Mouse (Mus musculus): ENCODE measurements around the gene Uqcr10. TPM values are rescaled to one million over a fixed set of nuclear protein-coding genes. Genes with fewer than 3 reads are reported as not detected.
A peak's percentile ranks its signal among the peaks of the same experiment; 100 is the strongest.

Gene Uqcr10
- total RNA-seq, 2 experiments from 2014 or later: 480 to 497 TPM

- peak; percentile 72 to 82 for DNase-seq (ENCODE audit: low spot score in 2 of 2)
These were observed 25.3 kb downstream of the Uqcr10 start for GRCm38 (mm10) chr11:4678700-4679440.

DNA sequence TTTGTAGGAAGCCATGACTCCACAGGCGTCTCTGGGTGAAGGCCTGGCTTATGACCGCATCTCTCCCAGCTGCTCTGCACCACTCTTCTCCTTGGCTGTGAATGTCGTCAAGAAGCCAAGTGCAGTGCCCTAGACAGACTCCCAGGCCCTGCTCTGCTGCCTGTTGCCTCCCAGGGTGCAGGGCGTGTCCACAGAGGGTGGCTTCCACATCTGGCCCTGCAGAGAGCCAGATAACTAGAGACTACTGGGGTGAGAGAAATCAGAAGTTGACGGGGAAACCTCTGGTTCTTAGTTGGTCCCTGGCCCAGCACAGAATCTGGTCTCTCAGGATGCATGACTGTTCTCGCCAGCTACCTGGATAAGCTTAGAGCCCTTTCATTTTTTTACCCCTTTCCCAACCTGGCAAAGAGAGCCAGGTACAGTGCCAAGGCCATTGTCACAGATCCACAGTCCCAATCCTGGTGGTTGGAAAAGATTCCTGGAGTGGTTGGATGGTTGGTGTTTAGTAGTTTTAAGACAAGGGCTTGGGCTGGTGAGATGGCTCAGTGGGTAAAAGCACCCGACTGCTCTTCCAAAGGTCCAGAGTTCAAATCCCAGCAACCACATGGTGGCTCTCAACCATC is 26.8 kb downstream of the Uqcr10 start:
- DNase-seq (ENCODE audit: low spot score in 2 of 2): no peak

GRCm38 (mm10) chr11:4675693-4676092 is 28.4 kb downstream of the Uqcr10 start:
- DNase-seq (ENCODE audit: low spot score in 2 of 2): no peak

- no peak for DNase-seq (ENCODE audit: low spot score in 2 of 2)
These were observed 29.0 kb downstream of the Uqcr10 start for GRCm38 (mm10) chr11:4675126-4675562.

DNA sequence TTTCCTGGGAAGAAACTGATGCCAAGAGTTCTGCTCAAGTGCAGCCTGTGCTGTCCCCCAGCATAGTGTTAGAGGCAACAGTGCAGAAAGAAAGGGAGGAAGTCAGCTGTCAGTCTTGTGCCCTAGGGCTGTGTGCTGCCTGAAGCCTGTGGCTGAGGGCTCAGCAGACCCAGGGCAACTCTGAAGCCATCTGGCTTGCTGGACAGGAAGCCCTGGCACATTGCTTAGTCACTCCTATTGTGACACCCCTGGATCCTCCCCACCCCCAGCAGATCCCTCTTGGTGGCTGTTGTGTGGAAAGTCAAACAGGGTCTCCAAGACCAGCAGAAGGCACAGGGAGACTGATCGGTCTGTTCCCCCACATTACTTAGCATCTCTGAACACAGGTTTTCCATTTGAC is 29.5 kb downstream of the Uqcr10 start:
- DNase-seq (ENCODE audit: low spot score in 2 of 2): no peak

DNA sequence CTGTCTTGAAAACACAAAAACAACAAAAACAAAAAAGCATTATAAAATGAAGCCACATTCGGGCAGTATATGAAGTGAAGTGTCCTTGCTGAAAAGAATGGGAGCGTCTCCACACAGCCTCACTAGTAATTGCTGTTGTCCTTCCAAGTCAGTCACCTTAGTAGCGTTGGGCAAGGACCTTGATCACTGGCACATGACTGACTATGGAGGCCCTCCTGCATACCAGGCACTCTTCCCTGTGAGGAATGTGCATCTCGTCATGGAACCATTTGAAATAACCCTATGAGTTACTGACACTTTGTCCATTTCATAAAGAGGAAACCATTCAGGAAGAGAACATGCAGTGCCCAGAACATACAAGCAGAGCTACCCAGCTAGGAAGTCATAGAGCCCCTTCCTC is 32.4 kb downstream of the Uqcr10 start:
- DNase-seq (ENCODE audit: low spot score in 2 of 2): no peak

- no peak for DNase-seq (ENCODE audit: low spot score in 2 of 2)
These were observed 41.7 kb downstream of the Uqcr10 start for GRCm38 (mm10) chr11:4662496-4662878.

DNA sequence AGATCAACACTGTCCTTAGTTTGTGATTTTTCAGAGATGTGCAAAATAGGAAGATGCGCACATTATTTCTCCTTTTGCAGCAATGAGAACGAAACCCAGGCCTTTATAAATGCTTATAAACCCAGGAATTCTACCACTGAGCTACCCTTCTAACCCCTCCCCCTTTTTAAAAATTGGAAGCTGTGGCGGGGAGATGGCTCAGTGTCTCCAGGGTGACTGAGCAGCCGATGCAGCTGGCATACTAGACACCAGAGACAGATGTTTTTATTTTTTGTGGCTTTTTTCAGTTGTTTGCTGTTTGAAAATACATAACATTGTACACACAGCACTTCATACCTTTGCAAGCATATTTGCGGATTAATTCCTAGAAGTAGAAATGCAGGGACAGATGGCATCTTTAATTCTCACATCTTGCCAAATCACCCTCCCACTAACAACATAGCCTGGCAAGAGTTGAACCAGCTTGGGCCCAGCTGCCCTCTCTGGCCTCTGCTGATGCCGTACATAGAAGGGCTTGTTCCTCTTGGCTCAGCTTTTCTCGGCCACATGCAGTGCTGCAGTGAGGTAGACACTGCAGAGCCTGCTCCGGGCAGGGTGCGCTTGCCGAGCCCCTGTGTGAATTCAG is 42.2 kb downstream of the Uqcr10 start:
- no peak for DNase-seq (ENCODE audit: low spot score in 2 of 2)

GRCm38 (mm10) chr11:4661324-4661723 is 42.8 kb downstream of the Uqcr10 start:
- DNase-seq (ENCODE audit: low spot score in 2 of 2): no peak

GRCm38 (mm10) chr11:4660309-4661025 is 43.7 kb downstream of the Uqcr10 start:
- no peak for DNase-seq (ENCODE audit: low spot score in 2 of 2)

DNA sequence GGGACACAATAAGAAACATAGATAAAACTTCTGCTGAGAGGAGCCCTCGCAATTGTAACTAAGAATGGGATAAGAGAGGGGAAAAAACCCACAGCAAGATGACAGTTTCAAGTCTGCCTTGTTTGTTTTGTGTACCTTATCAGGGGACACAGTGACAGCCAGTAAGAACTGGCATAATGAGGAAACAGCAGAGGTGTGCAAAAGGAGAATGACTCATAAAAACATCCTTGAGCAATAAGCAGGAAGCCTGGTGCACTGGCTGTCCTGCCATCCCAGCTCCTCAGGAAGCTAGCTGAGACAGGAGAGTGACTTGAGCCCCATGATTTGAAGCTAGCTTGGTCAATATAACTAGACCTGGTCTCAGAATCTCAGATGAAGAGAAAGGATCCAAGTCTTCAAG is 44.3 kb downstream of the Uqcr10 start:
- no peak for DNase-seq (ENCODE audit: low spot score in 2 of 2)

Other genes with a start within 250 kb of the Uqcr10 start
- 10 to 100 TPM; 63.4 to 64.9 TPM for gene Mtmr3, start 109.5 kb downstream of the Uqcr10 start, total RNA-seq (2021)
- gene Gm11032, start 84.3 kb downstream of the Uqcr10 start, total RNA-seq (2021): not detected
- gene Ascc2, start 66.6 kb downstream of the Uqcr10 start, total RNA-seq (2021): 10 to 100 TPM; 24.1 to 24.4 TPM
- gene Zmat5, start 336 bp upstream of the Uqcr10 start, total RNA-seq (2021): 10 to 100 TPM; 30.2 to 36.7 TPM
- 100 to 1,000 TPM; 138 to 156 TPM for gene Cabp7, start 42.4 kb upstream of the Uqcr10 start, total RNA-seq (2021)
- 100 to 1,000 TPM; 148 to 156 TPM for gene Nf2, start 145.2 kb upstream of the Uqcr10 start, total RNA-seq (2021)
- 10 to 100 TPM; 83.4 to 91.1 TPM for gene Nipsnap1, start 169.6 kb upstream of the Uqcr10 start, total RNA-seq (2021)
- gene Thoc5, start 191.0 kb upstream of the Uqcr10 start, total RNA-seq (2021): 10 to 100 TPM; 35.5 to 40.3 TPM
- gene Nefh, start 243.7 kb upstream of the Uqcr10 start, total RNA-seq (2021): 10 to 100 TPM; 52.0 to 59.9 TPM

Measured in layer of hippocampus, postnatal 14 days (tissue).